In the genomic region with DNA sequence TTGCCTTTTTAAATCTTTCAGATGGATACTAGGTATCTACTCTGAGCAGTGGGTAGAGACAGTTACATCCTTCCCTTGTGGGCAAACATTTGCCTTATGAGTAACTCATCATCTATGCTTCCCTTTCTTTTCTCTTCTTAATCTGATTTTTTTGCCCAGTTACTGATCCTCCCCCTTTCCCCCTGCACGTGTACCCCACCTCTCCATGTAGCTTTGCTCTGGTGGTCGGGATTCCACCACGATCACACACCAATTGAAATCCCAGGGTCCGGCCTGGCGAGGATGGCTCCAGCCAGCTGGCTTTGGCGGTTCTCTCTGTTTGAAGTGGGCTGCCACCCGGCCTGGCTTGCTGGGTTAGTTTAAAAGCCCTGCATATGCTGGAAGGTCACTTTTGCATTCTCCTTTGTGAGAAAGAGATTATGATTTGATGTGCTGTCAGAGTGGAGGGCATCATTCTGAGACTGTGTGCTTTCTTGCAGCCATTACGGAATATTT, we compare ENCODE assay signal across 8 mouse cellular contexts. TPM values are rescaled to one million over a fixed set of nuclear protein-coding genes. Genes with fewer than 3 reads are reported as not detected.
DNase-seq lines count a peak whose midpoint lies in the region; ATAC-seq and TF ChIP-seq lines count a peak whose summit lies in the region.

No protein-coding gene starts in this region.

- no peaks in the 10 kb centered on the region for H3K27me3 ChIP-seq in C2C12 (ENCODE audit: control insufficient read depth, insufficient read depth, insufficient read length)
- no peaks in the 10 kb centered on the region for H3K27me3 ChIP-seq in embryonic facial prominence, embryonic 11.5 days (ENCODE audit: control insufficient read depth, insufficient read depth, low read length)
- H3K27me3 ChIP-seq in intestine, embryonic 16.5 days (replicated peaks; ENCODE audit: control insufficient read depth, insufficient read depth, low read length) = no peaks in the 10 kb centered on the region
- H3K27me3 ChIP-seq in midbrain, embryonic 15.5 days (replicated peaks) = no peaks in the 10 kb centered on the region

- peak overlapping the region; percentile 83 for H3K4me2 ChIP-seq in embryonic facial prominence, embryonic 11.5 days (ENCODE audit: low read depth, low read length)
- peak overlapping the region; percentile 85 for H3K4me2 ChIP-seq in intestine, embryonic 16.5 days (ENCODE audit: low read depth, low read length)
- H3K4me2 ChIP-seq in midbrain, embryonic 15.5 days = peak overlapping the region; percentile 86

- DNase-seq in gastrocnemius, adult 2 months = no peak
- DNase-seq in gastrocnemius, postnatal 25 days = no peak
- DNase-seq in embryonic facial prominence, embryonic 11.5 days (ENCODE audit: low spot score) = peak; percentile 17
- no peak for DNase-seq in urinary bladder, postnatal 25 days (ENCODE audit: low spot score)

- no peaks in the 10 kb centered on the region for H3K9me3 ChIP-seq in embryonic facial prominence, embryonic 11.5 days (replicated peaks; ENCODE audit: control insufficient read depth, low read length)
- no peaks in the 10 kb centered on the region for H3K9me3 ChIP-seq in intestine, embryonic 16.5 days (ENCODE audit: control insufficient read depth, low read length)
- no peaks in the 10 kb centered on the region for H3K9me3 ChIP-seq in midbrain, embryonic 15.5 days

- intact Hi-C loops in gastrocnemius, adult 2 months (cut with DNase I) = loop anchor here (2.0 to 5.0 kb wide), 2 partner anchors 43 to 123 kb away; no protein-coding TSS in a partner anchor

- H3K79me3 ChIP-seq in C2C12 (ENCODE audit: low read depth) = no peaks in the 10 kb centered on the region

- 9% methylated on average over 8 of the region's 8 CpGs for whole genome bisulfite sequencing in embryonic facial prominence, embryonic 11.5 days
- WGBS in intestine, embryonic 16.5 days = 9% methylated on average over 8 of the region's 8 CpGs
- 6% methylated on average over 8 of the region's 8 CpGs for WGBS in midbrain, embryonic 15.5 days

- no peaks in the 10 kb centered on the region for H3K36me3 ChIP-seq in C2C12 (ENCODE audit: control insufficient read depth, insufficient read depth)
- no peaks in the 10 kb centered on the region for H3K36me3 ChIP-seq in embryonic facial prominence, embryonic 11.5 days (replicated peaks; ENCODE audit: control insufficient read depth, insufficient read depth, low read depth, low read length)
- H3K36me3 ChIP-seq in intestine, embryonic 16.5 days (ENCODE audit: control insufficient read depth, insufficient read depth, low read length) = peaks cover 4% of the 10 kb centered on the region; the same call in 1 of the 2 replicates
- H3K36me3 ChIP-seq in midbrain, embryonic 15.5 days (replicated peaks) = peaks cover 3% of the 10 kb centered on the region; the same call in 1 of the 2 replicates

- H3K9ac ChIP-seq in embryonic facial prominence, embryonic 11.5 days (replicated peaks; ENCODE audit: low read length) = peak overlapping the region; percentile 90
- H3K9ac ChIP-seq in intestine, embryonic 16.5 days (ENCODE audit: low read depth, low read length) = peak overlapping the region; percentile 90
- peak overlapping the region; percentile 87 for H3K9ac ChIP-seq in midbrain, embryonic 15.5 days

- H3K27ac ChIP-seq in gastrocnemius, adult 2 months = peak overlapping the region; percentile 93
- peak overlapping the region; percentile 98; the same call in 1 of the 2 replicates for H3K27ac ChIP-seq in embryonic facial prominence, embryonic 11.5 days (replicated peaks; ENCODE audit: low read depth, low read length)
- peak overlapping the region; percentile 97 for H3K27ac ChIP-seq in intestine, embryonic 16.5 days (ENCODE audit: low read length)
- H3K27ac ChIP-seq in midbrain, embryonic 15.5 days = peak overlapping the region; percentile 98

- no peaks in the 10 kb centered on the region for H3K4me1 ChIP-seq in embryonic facial prominence, embryonic 11.5 days (ENCODE audit: control insufficient read depth, insufficient read depth, low read length)
- H3K4me1 ChIP-seq in intestine, embryonic 16.5 days (ENCODE audit: control insufficient read depth, insufficient read depth, low read length) = peaks cover 12% of the 10 kb centered on the region
- H3K4me1 ChIP-seq in midbrain, embryonic 15.5 days = peaks cover 21% of the 10 kb centered on the region

- peak overlapping the region; percentile 48 for H3ac ChIP-seq in C2C12 (ENCODE audit: control insufficient read depth, insufficient read length, low read depth)

- TF ChIP-seq CTCF in gastrocnemius, adult 2 months (IDR thresholded peaks at IDR 0.05) = no peak
- TF ChIP-seq CTCF in C2C12 (IDR thresholded peaks at IDR 0.05; ENCODE audit: control insufficient read depth, insufficient read depth, insufficient read length) = no peak

- H3K4me3 ChIP-seq in gastrocnemius, adult 2 months = peak overlapping the region; percentile 96
- peak overlapping the region; percentile 6 for H3K4me3 ChIP-seq in C2C12 (ENCODE audit: insufficient read depth, poor library complexity, severe bottlenecking)
- peak overlapping the region; percentile 64 for H3K4me3 ChIP-seq in embryonic facial prominence, embryonic 11.5 days (ENCODE audit: low read depth, low read length)
- peak overlapping the region; percentile 84 for H3K4me3 ChIP-seq in intestine, embryonic 16.5 days (ENCODE audit: low read length)
- H3K4me3 ChIP-seq in midbrain, embryonic 15.5 days = peak overlapping the region; percentile 76

- ATAC-seq in embryonic facial prominence, embryonic 11.5 days (replicated peaks; ENCODE audit: insufficient number of reproducible peaks, low FRiP score, low TSS enrichment, low read depth) = no peak
- no peak for ATAC-seq in intestine, embryonic 16.5 days
- ATAC-seq in midbrain, embryonic 15.5 days (replicated peaks) = no peak
- ATAC-seq in megakaryocyte progenitor cell, adult 5-6 weeks (replicated peaks; ENCODE audit: poor library complexity) = no peak

- no peaks in the 10 kb centered on the region for H3K79me2 ChIP-seq in C2C12 (ENCODE audit: control insufficient read depth, insufficient read depth)

TF ChIP-seq in C2C12, 6 proteins besides CTCF, POLR2A, EP300 and RAD21:
- TF ChIP-seq MAX (IDR thresholded peaks at IDR 0.05) (no peak), MYOD1 (IDR thresholded peaks at IDR 0.05; ENCODE audit: control insufficient read depth, insufficient read length, low read depth) (no peak), MYOG (IDR thresholded peaks at IDR 0.05; ENCODE audit: control insufficient read depth, extremely low read depth, insufficient read length) (no peak), CEBPB (IDR thresholded peaks at IDR 0.05; ENCODE audit: low read depth) (no peak), FOSL1 (IDR thresholded peaks at IDR 0.05; ENCODE audit: insufficient read depth, low read length, poor library complexity, severe bottlenecking) (no peak), USF1 (IDR thresholded peaks at IDR 0.05; ENCODE audit: low read depth) (no peak)

RNA-seq across cellular contexts. Expression of a gene that starts 17.2 kb away (rescaled TPM):
- total RNA-seq in gastrocnemius, adult 2 months (2021) = 1 to 10 TPM; 3.7 to 7.1 TPM
- total RNA-seq in gastrocnemius, postnatal 25 days (2021) = 1 to 10 TPM; 6.7 to 7.4 TPM
- 2.4 TPM for polyA plus RNA-seq in C2C12 (2012; fragmentation: generic; extraction: Trizol)
- 21.9 and 23.9 TPM in 2 replicates for polyA plus RNA-seq in embryonic facial prominence, embryonic 11.5 days (2014; fragmentation: Nextera tagmentation; extraction: Ambion mirVana)
- 19.7 and 23.6 TPM in 2 replicates for polyA plus RNA-seq in intestine, embryonic 16.5 days (2015; fragmentation: Nextera tagmentation; extraction: Ambion mirVana)
- 41.7 and 46.2 TPM in 2 replicates for polyA plus RNA-seq in midbrain, embryonic 15.5 days (2015; fragmentation: Nextera tagmentation; extraction: Ambion mirVana)
- 48.3 and 62.8 TPM in 2 replicates for total RNA-seq in megakaryocyte progenitor cell, adult 5-6 weeks (2015)
- total RNA-seq in megakaryocyte progenitor cell, adult 5-6 weeks (2017) = 27.1 and 50.4 TPM in 2 replicates

Comparison
In these comparisons a context has a peak if more than half of its experiments do, and no peak if none do; other contexts are left out.
1. H3K4me3 ChIP-seq: peak in every context shown above with its lines; median percentile 96 in gastrocnemius, adult 2 months; 84 in intestine, embryonic 16.5 days; 76 in midbrain, embryonic 15.5 days; 64 in embryonic facial prominence, embryonic 11.5 days; 6 in C2C12.